Mouse (Mus musculus): ENCODE data around the gene Wdr63.
"Not testable (repeated sequence)": the region's sequence is repeated elsewhere in the genome, so short reads cannot be mapped to it uniquely, and the experiment has no call there.

Gene Wdr63

GRCm38 (mm10) chr3:146013490-146013889, 94.4 kb downstream of the Wdr63 start:
- DNase-seq (ENCODE audit: low read depth, low spot score) = no peak

GRCm38 (mm10) chr3:146011544-146012218, 96.2 kb downstream of the Wdr63 start:
- DNase-seq (ENCODE audit: low read depth, low spot score) = no peak

- DNase-seq (ENCODE audit: low read depth, low spot score) = no peak
These were observed 97.2 kb downstream of the Wdr63 start for GRCm38 (mm10) chr3:146010751-146011150.

- DNase-seq (ENCODE audit: low read depth, low spot score) = no peak
These were observed 97.9 kb downstream of the Wdr63 start for GRCm38 (mm10) chr3:146009859-146010645.

GRCm38 (mm10) chr3:146007872-146008271, 100.1 kb downstream of the Wdr63 start:
- DNase-seq (ENCODE audit: low read depth, low spot score) = no peak

GRCm38 (mm10) chr3:146004347-146005051, 103.4 kb downstream of the Wdr63 start:
- DNase-seq (ENCODE audit: low read depth, low spot score) = no peak

GRCm38 (mm10) chr3:145996539-145996938, 111.4 kb downstream of the Wdr63 start:
- DNase-seq (ENCODE audit: low read depth, low spot score) = not testable (repeated sequence)

- DNase-seq (ENCODE audit: low read depth, low spot score) = no peak
These were observed 112.4 kb downstream of the Wdr63 start for GRCm38 (mm10) chr3:145995489-145995888.

GRCm38 (mm10) chr3:145993481-145994201, 114.3 kb downstream of the Wdr63 start:
- no peak for DNase-seq (ENCODE audit: low read depth, low spot score)

GRCm38 (mm10) chr3:145992796-145993195, 115.1 kb downstream of the Wdr63 start:
- no peak for DNase-seq (ENCODE audit: low read depth, low spot score)

- no peak for DNase-seq (ENCODE audit: low read depth, low spot score)
These were observed 115.8 kb downstream of the Wdr63 start for GRCm38 (mm10) chr3:145991976-145992730.

GRCm38 (mm10) chr3:145991130-145991529, 116.8 kb downstream of the Wdr63 start:
- no peak for DNase-seq (ENCODE audit: low read depth, low spot score)
